Mouse (Mus musculus) neural tube, embryonic 11.5 days (tissue): Measurements from ENCODE around the gene Ccin. TPM values are rescaled to one million over a fixed set of nuclear protein-coding genes. Genes with fewer than 3 reads are reported as not detected.

ENCODE experiments used
- ATAC-seq: fragments of 200-750 bp; cut with Nextera tagmentation; 2 replicates; pipeline ENCODE4 v1.8.0; 2017; ENCODE audit warnings: moderate number of reproducible peaks, mild to moderate bottlenecking, moderate TSS enrichment, moderate library complexity; ENCODE audit not compliant: insufficient read depth, low FRiP score, low TSS enrichment
- DNase-seq: peaks from one replicate; pipeline ENCODE4 v3.0.0-alpha.2; 2015; ENCODE audit warnings: low spot score
- H3K27ac ChIP-seq: fragments of 300-500 bp; sonication (generic); 2 replicates; pipeline ENCODE4 v1.5.1; 2014; ENCODE audit warnings: low read depth, mild to moderate bottlenecking, low read length
- H3K27me3 ChIP-seq: fragments of 300-500 bp; sonication (generic); 2 replicates; pipeline ENCODE4 v1.6.1; 2014; ENCODE audit warnings: mild to moderate bottlenecking, low read length, mixed read lengths; ENCODE audit not compliant: control insufficient read depth, insufficient read depth
- H3K36me3 ChIP-seq: fragments of 300-500 bp; sonication (generic); 2 replicates; pipeline ENCODE4 v1.6.1; 2014; ENCODE audit warnings: mild to moderate bottlenecking, low read length, moderate library complexity, mixed read lengths; ENCODE audit not compliant: control insufficient read depth, insufficient read depth
- H3K4me1 ChIP-seq: fragments of 300-500 bp; sonication (generic); 2 replicates; pipeline ENCODE4 v1.6.1; 2014; ENCODE audit warnings: low read length, mixed read lengths; ENCODE audit not compliant: control insufficient read depth, insufficient read depth
- H3K4me2 ChIP-seq: fragments of 300-500 bp; sonication (generic); 2 replicates; pipeline ENCODE4 v1.6.1; 2014; ENCODE audit warnings: low read depth, mild to moderate bottlenecking, moderate library complexity
- H3K4me3 ChIP-seq: fragments of 300-500 bp; sonication (generic); 2 replicates; pipeline ENCODE4 v1.5.1; 2014; ENCODE audit warnings: low read depth, low read length
- H3K9ac ChIP-seq: fragments of 300-500 bp; sonication (generic); 2 replicates; pipeline ENCODE4 v1.6.1; 2014; ENCODE audit warnings: mild to moderate bottlenecking, low read length
- H3K9me3 ChIP-seq: fragments of 300-500 bp; sonication (generic); 2 replicates; pipeline ENCODE4 v1.6.1; 2016; ENCODE audit warnings: low read length; ENCODE audit not compliant: control insufficient read depth
- WGBS: fragments of 180-500 bp; shearing (Covaris S2); extraction: QIAGEN DNeasy Blood & Tissue Kit; methylation state at CpG from one replicate; pipeline ENCODE4 v1.1.7; 2014; 5-methylcytosine and 5-hydroxymethylcytosine counted together
- polyA plus RNA-seq: library from polyadenylated mRNA; unstranded; fragments of >200 nt; fragmentation: Nextera tagmentation; extraction: Ambion mirVana; gene quantifications from 2 replicates; pipeline ENCODE4 v1.2.1, GENCODE M21; 2014

Ccin gene
- polyA plus RNA-seq, 1 experiment from 2014 or later: not detected

DNA sequence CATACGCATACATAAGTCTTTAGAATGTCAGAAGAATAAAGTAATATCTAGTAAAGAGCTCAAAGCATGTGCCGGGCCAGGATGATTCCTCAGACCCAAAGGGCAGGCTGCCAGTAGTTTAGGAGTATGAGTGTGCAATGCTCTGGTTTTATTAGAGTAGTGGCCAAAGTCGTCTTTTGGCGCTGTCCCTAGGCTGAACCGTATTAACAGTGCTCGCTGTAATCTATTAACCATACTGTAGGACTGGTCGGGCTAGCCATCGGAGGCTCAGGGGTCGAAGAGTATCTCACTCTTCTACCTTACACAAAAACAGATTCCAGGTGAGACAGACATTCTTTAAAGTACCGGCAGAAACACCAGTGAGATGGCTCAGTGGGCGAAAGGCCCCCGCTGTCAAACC, 33.5 kb downstream of the Ccin start:
- H3K4me3 ChIP-seq: no peak overlapping the region
- H3K4me2 ChIP-seq: no peak overlapping the region
- H3K27me3 ChIP-seq: no peaks in the 10 kb centered on the region
- whole genome bisulfite sequencing: 96% methylated on average over 12 of the region's 12 CpGs
- DNase-seq (no peak), ATAC-seq (no peak)
- H3K36me3 ChIP-seq: peaks cover 4% of the 10 kb centered on the region
- H3K27ac ChIP-seq: no peak overlapping the region
- H3K9ac ChIP-seq: no peak overlapping the region
- no peaks in the 10 kb centered on the region for H3K9me3 ChIP-seq
- peaks cover 12% of the 10 kb centered on the region for H3K4me1 ChIP-seq

DNA sequence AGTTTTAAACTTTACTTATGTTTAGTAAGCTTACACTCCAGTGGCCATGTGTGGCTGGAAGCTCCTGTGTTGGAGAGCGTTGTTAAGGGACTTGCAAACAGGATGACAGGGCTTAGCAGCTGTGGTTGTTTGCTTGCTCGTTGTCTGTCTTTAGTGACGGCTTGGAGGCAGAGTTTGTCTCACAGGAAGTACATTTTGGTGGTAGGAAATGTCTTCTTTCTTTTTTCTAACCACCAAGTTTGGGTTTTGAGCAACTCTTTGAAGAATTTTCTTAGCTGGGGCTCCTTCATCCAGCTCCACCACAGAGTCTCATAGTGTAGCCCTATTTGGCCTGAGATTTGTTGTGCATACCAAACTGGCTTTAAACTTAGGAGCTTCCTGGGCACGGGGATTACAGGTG, 39.0 kb downstream of the Ccin start:
- Histone ChIP-seq H3K36me3 (peaks cover 8% of the 10 kb centered on the region), H3K9me3 (no peaks in the 10 kb centered on the region), H3K9ac (no peak overlapping the region), H3K4me1 (no peaks in the 10 kb centered on the region), H3K4me2 (no peak overlapping the region), H3K27ac (no peak overlapping the region), H3K4me3 (no peak overlapping the region), H3K27me3 (no peaks in the 10 kb centered on the region)
- DNase-seq: no peak
- 91% methylated on average over 4 of the region's 4 CpGs for WGBS
- ATAC-seq: no peak

DNA sequence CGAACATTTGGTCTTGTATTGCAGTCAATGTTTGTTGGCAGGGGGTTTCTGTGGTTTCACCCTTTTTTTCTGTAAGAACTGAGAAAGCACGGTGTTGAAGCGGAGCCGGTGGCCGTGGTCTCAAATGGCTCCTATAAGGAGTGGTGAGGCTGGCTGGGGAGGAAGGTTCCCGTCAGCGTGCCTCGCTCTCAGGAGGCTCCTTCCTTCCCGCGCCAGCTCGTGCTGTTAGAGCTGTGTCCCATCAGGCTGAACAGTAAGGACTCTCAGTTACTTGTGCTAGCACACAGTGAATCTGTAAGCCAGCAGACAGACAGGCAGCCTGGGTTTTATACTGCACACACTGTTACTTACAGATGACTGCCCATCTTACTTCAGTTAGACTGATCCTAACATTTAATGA, 39.5 kb downstream of the Ccin start:
- 96% methylated on average over 11 of the region's 11 CpGs for WGBS
- H3K4me2 ChIP-seq: no peak overlapping the region
- no peak overlapping the region for H3K9ac ChIP-seq
- no peak for ATAC-seq
- H3K36me3 ChIP-seq: peaks cover 8% of the 10 kb centered on the region
- no peak overlapping the region for H3K4me3 ChIP-seq
- H3K27ac ChIP-seq: no peak overlapping the region
- no peak for DNase-seq
- no peaks in the 10 kb centered on the region for H3K9me3 ChIP-seq
- no peaks in the 10 kb centered on the region for H3K27me3 ChIP-seq
- no peaks in the 10 kb centered on the region for H3K4me1 ChIP-seq

DNA sequence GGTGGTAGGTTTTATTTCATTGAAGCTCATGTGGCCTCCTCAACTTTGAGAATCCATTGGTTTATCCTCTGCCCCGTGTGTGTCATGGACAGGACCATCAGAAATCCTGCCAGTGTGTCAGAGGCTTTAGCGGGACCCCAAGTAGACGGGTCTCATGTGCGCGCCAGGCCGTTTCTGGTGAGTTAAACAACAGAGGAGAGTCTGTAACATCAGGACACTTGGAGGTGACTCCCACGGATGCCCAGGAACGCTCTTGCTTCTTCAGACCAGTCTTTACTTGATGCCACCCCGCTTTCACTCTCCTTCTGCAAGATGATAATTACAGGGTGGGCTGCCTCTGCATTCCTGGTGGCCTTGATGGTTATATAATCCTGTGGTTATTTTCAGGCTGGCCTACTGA, 40.4 kb downstream of the Ccin start:
- no peak overlapping the region for H3K4me3 ChIP-seq
- no peaks in the 10 kb centered on the region for H3K4me1 ChIP-seq
- no peaks in the 10 kb centered on the region for H3K27me3 ChIP-seq
- H3K27ac ChIP-seq: no peak overlapping the region
- H3K9ac ChIP-seq: no peak overlapping the region
- H3K36me3 ChIP-seq: peaks cover 11% of the 10 kb centered on the region
- no peak overlapping the region for H3K4me2 ChIP-seq
- H3K9me3 ChIP-seq: no peaks in the 10 kb centered on the region
- WGBS: 97% methylated on average over 9 of the region's 9 CpGs
- ATAC-seq (no peak), DNase-seq (no peak)

DNA sequence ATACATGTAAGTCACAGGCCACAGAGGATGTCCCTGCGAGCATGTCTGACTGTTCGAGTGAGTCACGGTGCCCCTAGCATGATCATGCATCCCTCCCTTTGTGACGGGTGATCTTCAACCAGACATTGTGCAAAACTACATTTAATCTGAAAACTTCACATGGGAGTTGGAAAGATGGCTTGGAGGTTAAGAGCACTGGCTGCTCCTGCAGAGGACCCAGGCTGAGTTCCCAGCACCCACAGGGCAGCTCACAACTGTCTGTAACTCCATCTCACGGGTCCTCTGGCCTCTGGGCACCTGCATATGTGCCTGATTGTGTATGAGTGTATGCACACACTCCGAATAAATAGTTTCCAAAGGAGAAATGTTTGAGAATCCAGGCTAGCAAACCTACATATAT, 41.0 kb downstream of the Ccin start:
- ATAC-seq (no peak), DNase-seq (no peak)
- H3K27me3 ChIP-seq: no peaks in the 10 kb centered on the region
- H3K27ac ChIP-seq: no peak overlapping the region
- peaks cover 11% of the 10 kb centered on the region for H3K36me3 ChIP-seq
- no peak overlapping the region for H3K9ac ChIP-seq
- H3K4me1 ChIP-seq: no peaks in the 10 kb centered on the region
- no peak overlapping the region for H3K4me2 ChIP-seq
- H3K9me3 ChIP-seq: no peaks in the 10 kb centered on the region
- whole genome bisulfite sequencing: 96% methylated on average over 6 of the region's 6 CpGs
- no peak overlapping the region for H3K4me3 ChIP-seq

DNA sequence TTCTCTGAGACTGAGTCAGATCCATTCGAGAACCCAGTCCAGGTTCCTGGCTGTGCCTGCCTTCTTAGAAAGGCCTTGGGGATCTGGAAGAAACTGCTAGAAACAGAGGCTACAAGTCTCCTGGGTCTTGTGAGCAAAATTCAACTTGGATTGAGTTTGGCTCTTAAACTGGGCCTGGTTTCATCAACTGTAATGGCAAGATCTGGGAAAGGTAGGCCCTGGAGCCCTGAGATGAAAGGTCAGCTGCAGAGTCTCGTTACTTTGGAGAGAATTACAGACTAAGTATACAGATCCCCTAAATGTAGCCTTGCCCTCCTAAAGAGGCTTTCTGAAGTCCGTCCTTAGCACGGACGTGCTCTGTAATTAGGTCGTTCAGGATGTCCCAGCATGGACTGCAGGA, 42.3 kb downstream of the Ccin start:
- no peak overlapping the region for H3K4me2 ChIP-seq
- ATAC-seq (no peak), DNase-seq (no peak)
- no peaks in the 10 kb centered on the region for H3K9me3 ChIP-seq
- WGBS: 94% methylated on average over 6 of the region's 6 CpGs
- H3K27ac ChIP-seq: no peak overlapping the region
- H3K36me3 ChIP-seq: peaks cover 10% of the 10 kb centered on the region
- no peak overlapping the region for H3K9ac ChIP-seq
- H3K4me3 ChIP-seq: no peak overlapping the region
- H3K4me1 ChIP-seq: no peaks in the 10 kb centered on the region
- no peaks in the 10 kb centered on the region for H3K27me3 ChIP-seq

DNA sequence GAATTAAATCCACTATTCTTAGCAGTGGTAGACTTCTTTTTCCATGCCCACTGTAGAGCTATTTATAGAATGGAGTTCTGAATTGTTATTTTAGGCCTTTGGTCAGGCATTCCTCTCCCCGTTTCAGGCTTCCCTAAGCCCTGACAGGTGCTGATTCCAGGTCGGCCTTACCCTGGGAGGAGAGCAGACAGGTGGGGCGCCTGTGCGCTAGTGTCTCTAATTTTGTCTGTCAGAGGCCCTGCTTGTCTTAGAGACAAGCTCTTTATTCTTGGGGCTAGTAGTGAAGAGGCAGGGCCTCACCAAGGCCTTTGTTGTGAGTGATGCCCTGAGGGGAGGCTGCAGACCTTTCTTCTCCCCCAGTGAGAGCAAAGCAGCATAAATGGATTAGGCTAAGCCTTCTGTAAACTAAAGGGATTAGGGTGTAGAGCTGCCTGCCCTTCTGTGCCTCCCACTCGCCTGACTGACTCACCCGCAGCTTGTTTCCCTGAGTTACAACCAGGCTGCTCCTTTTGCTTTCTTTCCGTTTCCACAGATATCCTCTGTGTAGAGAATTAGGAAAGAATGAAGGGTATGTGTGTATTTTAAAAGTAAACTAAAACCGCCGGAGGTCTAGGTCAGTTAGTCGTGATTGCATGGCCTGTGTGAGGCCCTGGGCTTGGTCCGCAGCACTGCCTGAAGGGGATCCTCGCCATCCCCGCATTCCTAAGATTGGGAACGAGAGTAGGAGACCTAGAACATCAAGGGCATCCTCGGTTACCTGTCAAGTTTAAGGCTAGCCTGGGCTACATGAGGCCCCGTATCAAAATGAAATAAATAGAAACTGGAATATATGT, 45.2 kb downstream of the Ccin start:
- ATAC-seq: no peak
- WGBS: 80% methylated on average over 16 of the region's 16 CpGs
- DNase-seq: no peak

DNA sequence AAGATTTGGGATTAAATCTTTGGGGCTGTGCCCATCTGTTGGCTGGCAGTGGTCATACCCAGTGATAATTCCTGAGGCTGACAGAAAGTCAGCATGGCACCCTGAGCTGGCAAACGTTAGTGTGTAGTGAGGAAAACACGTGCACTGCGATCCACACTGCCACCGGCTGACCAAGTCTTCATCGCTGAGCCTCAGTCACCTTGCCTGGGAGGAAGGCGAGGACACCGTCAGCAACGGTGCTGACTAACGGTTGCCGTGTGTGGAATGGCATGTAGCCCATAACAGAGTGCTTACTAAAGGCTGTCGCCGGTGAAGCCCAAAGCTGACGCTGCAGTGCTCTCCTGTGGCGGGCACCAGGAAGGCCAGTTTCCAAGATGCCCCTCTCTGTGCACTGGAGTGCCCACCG, 46.4 kb downstream of the Ccin start:
- ATAC-seq (no peak), DNase-seq (no peak)
- Histone ChIP-seq H3K4me2 (no peak overlapping the region), H3K9ac (no peak overlapping the region), H3K4me3 (no peak overlapping the region), H3K4me1 (no peaks in the 10 kb centered on the region), H3K36me3 (peaks cover 13% of the 10 kb centered on the region), H3K27ac (no peak overlapping the region), H3K27me3 (no peaks in the 10 kb centered on the region), H3K9me3 (no peaks in the 10 kb centered on the region)
- 94% methylated on average over 14 of the region's 15 CpGs for WGBS

More for the DNA sequence above, 45.2 kb downstream of the Ccin start:
- no peaks in the 10 kb centered on the region for H3K4me1 ChIP-seq
- H3K36me3 ChIP-seq: peaks cover 12% of the 10 kb centered on the region
- H3K27ac ChIP-seq: no peak overlapping the region
- H3K9ac ChIP-seq: no peak overlapping the region
- no peak overlapping the region for H3K4me2 ChIP-seq
- no peaks in the 10 kb centered on the region for H3K27me3 ChIP-seq
- no peak overlapping the region for H3K4me3 ChIP-seq
- H3K9me3 ChIP-seq: no peaks in the 10 kb centered on the region

DNA sequence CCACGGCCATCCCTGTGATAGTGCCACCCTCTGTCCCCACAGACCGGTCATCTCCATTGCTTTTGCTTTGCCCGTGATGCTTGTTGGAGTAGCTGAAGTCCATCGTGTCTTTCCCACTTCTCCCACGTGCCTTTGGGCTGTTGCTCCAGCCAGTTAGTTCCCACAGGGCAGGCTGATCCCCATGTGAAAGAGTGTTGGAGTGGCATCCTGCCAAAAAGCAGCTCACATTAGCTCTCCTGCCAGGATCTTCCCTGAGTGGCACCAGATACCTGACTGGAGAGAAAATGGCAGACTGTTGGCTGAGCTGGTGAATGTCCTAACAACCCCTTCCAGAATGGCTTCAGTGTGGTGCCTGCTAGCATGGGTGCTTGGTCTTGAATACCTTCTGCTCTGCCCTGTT, 48.2 kb downstream of the Ccin start:
- Histone ChIP-seq H3K4me1 (no peaks in the 10 kb centered on the region), H3K27me3 (no peaks in the 10 kb centered on the region), H3K27ac (no peak overlapping the region), H3K36me3 (peaks cover 13% of the 10 kb centered on the region), H3K9me3 (no peaks in the 10 kb centered on the region), H3K4me3 (no peak overlapping the region), H3K9ac (no peak overlapping the region), H3K4me2 (no peak overlapping the region)
- DNase-seq (no peak), ATAC-seq (no peak)
- 93% methylated on average over 5 of the region's 5 CpGs for WGBS
